Mouse (Mus musculus): ENCODE measurements around the gene Trim41. TPM values are rescaled to one million over a fixed set of nuclear protein-coding genes. Genes with fewer than 3 reads are reported as not detected.

Gene Trim41
- total and polyA plus RNA-seq, 2 experiments from 2014 or later = 5.5 to 43.3 TPM

- DNase-seq (ENCODE audit: low spot score) (no peak), ATAC-seq (no peak)
- Histone ChIP-seq H3K27ac (no peak overlapping the region), H3K4me1 (ENCODE audit: insufficient read depth, low read length) (peaks cover 12% of the 10 kb centered on the region; the same call in 1 of the 2 replicates), H3K4me2 (ENCODE audit: low read depth, low read length) (no peak overlapping the region), H3K36me3 (ENCODE audit: insufficient read depth, low read length) (peaks cover 60% of the 10 kb centered on the region), H3K27me3 (ENCODE audit: insufficient read depth, low read length) (no peaks in the 10 kb centered on the region), H3K9me3 (ENCODE audit: low read length) (no peaks in the 10 kb centered on the region), H3K4me3 (ENCODE audit: low read length) (no peak overlapping the region), H3K9ac (replicated peaks; ENCODE audit: low read length) (no peak overlapping the region)
- WGBS = 95% methylated on average over 2 of the region's 2 CpGs
- no peak for TF ChIP-seq CTCF (IDR thresholded peaks at IDR 0.05; ENCODE audit: low read depth)
Observed at GRCm38 (mm10) chr11:48803988-48804387, 13.2 kb downstream of the Trim41 start.

DNA sequence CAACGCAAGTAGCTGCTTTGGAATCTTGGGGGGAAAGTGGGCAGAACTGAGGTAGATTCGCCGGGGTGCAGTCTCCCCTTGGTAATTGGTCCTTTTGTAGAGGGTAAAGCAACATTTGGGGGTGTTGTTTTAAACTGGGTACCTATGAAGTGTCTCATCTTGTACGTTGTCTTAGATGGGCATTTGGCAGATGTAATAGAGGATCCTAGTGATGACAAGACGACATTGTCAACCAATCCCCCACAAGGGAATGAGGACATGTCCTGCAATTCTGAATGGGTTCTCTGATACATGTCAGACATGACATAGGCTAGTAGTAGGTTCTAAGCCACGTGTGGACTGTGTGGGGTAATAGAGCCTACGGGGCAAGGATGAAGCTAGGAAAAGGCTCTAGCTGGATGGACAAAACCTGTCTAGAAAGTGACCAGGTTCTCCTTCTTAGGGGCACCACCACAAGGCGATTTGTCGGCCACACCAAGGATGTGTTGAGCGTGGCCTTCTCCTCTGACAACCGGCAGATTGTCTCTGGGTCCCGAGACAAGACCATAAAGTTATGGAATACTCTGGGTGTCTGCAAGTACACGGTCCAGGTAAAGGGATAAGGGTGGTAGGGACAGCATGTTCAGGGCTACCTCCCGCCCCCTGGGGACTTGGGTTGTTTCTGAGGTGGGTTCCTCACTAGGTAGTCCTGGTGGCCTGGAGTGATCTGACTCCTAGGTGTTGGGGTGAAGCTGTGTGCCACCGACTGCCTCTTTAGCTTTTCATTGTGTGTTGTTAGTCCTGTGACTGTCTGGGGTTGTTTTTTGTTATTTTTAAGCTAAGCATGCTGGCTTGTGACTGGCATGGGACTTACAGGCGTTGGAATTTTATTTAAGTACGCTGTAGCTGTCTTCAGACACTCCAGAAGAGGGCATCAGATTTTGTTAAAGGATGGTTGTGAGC, 15.1 kb downstream of the Trim41 start:
- Histone ChIP-seq H3K4me3 (ENCODE audit: low read length) (peak overlapping the region; percentile 86), H3K27me3 (ENCODE audit: insufficient read depth, low read length) (no peaks in the 10 kb centered on the region), H3K36me3 (ENCODE audit: insufficient read depth, low read length) (peaks cover 42% of the 10 kb centered on the region), H3K9ac (replicated peaks; ENCODE audit: low read length) (peak overlapping the region; percentile 78), H3K9me3 (ENCODE audit: low read length) (no peaks in the 10 kb centered on the region), H3K4me1 (ENCODE audit: insufficient read depth, low read length) (peaks cover 12% of the 10 kb centered on the region), H3K27ac (no peak overlapping the region), H3K4me2 (ENCODE audit: low read depth, low read length) (peak overlapping the region; percentile 93)
- TF ChIP-seq CTCF (IDR thresholded peaks at IDR 0.05; ENCODE audit: low read depth) = no peak
- no peak for DNase-seq (ENCODE audit: low spot score)
- 78% methylated on average over 17 of the region's 17 CpGs for WGBS
- ATAC-seq = no peak

DNA sequence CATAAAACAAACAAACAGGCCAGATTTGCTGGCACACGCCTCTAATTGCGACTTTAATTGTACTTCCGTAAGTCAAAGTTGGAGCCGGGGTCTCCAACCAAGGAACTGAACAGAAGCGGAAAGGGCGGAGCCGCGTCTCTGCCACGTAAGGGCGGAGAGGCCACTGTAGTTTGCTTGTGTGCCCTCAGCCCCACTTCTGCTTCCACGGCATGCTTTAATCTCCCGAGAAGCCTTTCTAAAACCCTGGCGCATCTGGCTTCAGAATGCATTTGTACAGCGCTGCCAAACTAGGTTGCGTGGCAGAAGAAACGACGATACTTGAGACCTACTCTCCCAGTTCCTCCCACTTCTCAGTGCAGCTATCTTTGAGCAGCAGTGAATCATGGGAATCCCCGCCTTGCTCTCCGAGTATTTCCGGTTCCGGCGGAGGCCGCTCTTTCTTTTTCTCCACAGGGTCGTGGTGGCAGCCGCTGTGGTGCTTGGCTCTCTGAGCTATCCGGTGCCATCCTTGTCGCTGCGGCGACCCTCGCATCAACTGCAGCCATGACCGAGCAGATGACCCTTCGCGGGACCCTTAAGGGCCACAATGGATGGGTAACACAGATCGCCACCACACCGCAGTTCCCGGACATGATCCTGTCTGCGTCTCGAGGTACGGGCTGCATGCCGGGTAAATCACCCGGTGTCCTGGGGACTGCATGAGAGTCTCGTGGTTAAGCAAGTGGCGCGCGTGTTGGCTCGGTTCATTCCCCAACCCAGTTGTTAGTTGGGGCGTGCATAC, 17.0 kb downstream of the Trim41 start, which contains the start of gene Rack1:
TSS of gene Rack1 (plus strand) at position 412 of the 781 bp plus-strand sequence.
- Histone ChIP-seq H3K4me2 (ENCODE audit: low read depth, low read length) (peak within 1 kb of the TSS; percentile 93), H3K27me3 (ENCODE audit: insufficient read depth, low read length) (no peaks in the 10 kb centered on the region), H3K9me3 (ENCODE audit: low read length) (no peaks in the 10 kb centered on the region), H3K27ac (peak within 1 kb of the TSS; percentile 88), H3K36me3 (ENCODE audit: insufficient read depth, low read length) (peaks cover 26% of the 10 kb centered on the region), H3K9ac (replicated peaks; ENCODE audit: low read length) (peak within 1 kb of the TSS; percentile 78), H3K4me1 (ENCODE audit: insufficient read depth, low read length) (peaks cover 12% of the 10 kb centered on the region), H3K4me3 (ENCODE audit: low read length) (peak within 1 kb of the TSS; percentile 86)
- peak; percentile 95 for DNase-seq (ENCODE audit: low spot score)
- ATAC-seq = peak; percentile 97
- under 1% methylated on average over 47 of the region's 47 CpGs for WGBS
- no peak for TF ChIP-seq CTCF (IDR thresholded peaks at IDR 0.05; ENCODE audit: low read depth)

DNA sequence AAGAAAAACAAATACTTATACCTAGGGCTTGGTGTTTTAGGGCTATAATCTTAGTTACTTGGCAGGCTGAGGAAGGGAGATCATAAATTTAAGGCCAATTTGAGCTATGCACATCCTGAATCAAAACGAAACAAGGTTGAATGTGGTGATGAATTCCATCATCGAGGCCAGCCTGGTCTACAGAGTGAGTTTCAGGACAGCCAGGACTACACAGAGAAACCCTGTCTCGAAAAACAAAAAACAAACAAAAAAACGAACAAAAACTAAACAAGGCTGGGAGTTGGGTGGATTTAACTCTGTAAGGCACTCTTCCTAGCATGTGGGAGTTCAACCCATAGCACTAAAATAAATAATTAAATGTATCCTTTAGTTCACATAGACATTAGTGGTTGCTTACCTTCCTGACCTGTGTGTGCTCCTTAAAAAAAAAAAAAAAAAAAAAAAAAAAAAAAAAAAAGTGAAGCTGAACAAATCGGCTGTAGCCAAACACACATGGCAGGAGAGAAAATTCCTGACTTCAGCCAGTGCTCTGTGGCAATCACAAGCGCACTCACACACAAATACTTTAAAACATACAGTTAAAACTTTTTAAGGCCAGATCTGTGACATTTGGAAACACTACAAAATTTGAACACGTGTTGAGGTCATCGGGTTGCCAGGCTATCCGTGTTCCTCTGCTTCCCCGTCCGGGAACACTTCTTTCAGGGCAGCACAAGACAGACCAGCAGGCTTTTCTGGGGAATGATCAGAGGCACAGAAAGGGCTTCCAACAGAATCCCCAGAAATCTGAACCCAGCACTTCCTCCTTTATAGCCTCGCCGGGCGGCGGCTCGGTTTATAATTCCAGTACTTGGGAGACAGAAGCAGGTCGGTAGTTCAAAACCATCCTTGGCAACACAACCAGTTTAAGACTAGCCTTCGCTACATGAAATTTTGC, 17.9 kb downstream of the Trim41 start:
- H3K9me3 ChIP-seq (ENCODE audit: low read length) = no peaks in the 10 kb centered on the region
- peak overlapping the region; percentile 88 for H3K27ac ChIP-seq
- H3K36me3 ChIP-seq (ENCODE audit: insufficient read depth, low read length) = peaks cover 17% of the 10 kb centered on the region
- DNase-seq (ENCODE audit: low spot score) = no peak
- no peaks in the 10 kb centered on the region for H3K27me3 ChIP-seq (ENCODE audit: insufficient read depth, low read length)
- peak overlapping the region; percentile 86 for H3K4me3 ChIP-seq (ENCODE audit: low read length)
- 9% methylated on average over 18 of the region's 18 CpGs for WGBS
- peak; percentile 4; the same call in 1 of the 2 replicates for ATAC-seq
- peaks cover 12% of the 10 kb centered on the region for H3K4me1 ChIP-seq (ENCODE audit: insufficient read depth, low read length)
- peak overlapping the region; percentile 93 for H3K4me2 ChIP-seq (ENCODE audit: low read depth, low read length)
- TF ChIP-seq CTCF (IDR thresholded peaks at IDR 0.05; ENCODE audit: low read depth) = no peak
- peak overlapping the region; percentile 78 for H3K9ac ChIP-seq (replicated peaks; ENCODE audit: low read length)

DNA sequence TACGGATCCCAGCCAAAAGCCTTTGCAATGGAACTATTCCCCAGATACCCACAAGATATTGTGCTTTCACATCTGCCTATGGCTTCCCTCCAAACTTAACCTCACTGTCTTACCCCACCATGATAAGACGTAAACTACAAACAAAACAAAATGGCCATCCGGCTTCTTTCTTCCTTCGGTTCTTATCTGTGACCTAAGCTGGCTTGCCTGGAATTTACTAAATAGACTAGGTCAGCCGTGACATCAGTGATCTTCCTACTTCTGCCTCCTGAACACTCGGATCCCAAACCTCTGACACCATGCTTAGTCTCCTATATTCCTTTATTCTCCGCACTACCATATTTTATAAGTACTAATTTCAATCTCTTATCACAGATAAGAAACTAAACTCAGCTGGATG, 18.8 kb downstream of the Trim41 start:
- Histone ChIP-seq H3K9ac (replicated peaks; ENCODE audit: low read length) (no peak overlapping the region), H3K27me3 (ENCODE audit: insufficient read depth, low read length) (no peaks in the 10 kb centered on the region), H3K4me1 (ENCODE audit: insufficient read depth, low read length) (peaks cover 12% of the 10 kb centered on the region), H3K4me3 (ENCODE audit: low read length) (no peak overlapping the region), H3K27ac (no peak overlapping the region), H3K9me3 (ENCODE audit: low read length) (no peaks in the 10 kb centered on the region), H3K4me2 (ENCODE audit: low read depth, low read length) (0 out of 2 replicates have a peak overlapping the region, but pooled peaks have one; percentile 93), H3K36me3 (ENCODE audit: insufficient read depth, low read length) (peaks cover 8% of the 10 kb centered on the region; the same call in 1 of the 2 replicates)
- no peak for DNase-seq (ENCODE audit: low spot score)
- ATAC-seq = no peak
- TF ChIP-seq CTCF (IDR thresholded peaks at IDR 0.05; ENCODE audit: low read depth) = no peak
- WGBS = 80% methylated on average over 7 of the region's 7 CpGs

GRCm38 (mm10) chr11:48797287-48797686, 19.9 kb downstream of the Trim41 start:
- Histone ChIP-seq H3K4me3 (ENCODE audit: low read length) (no peak overlapping the region), H3K9ac (replicated peaks; ENCODE audit: low read length) (no peak overlapping the region), H3K9me3 (ENCODE audit: low read length) (no peaks in the 10 kb centered on the region), H3K27ac (no peak overlapping the region), H3K27me3 (ENCODE audit: insufficient read depth, low read length) (no peaks in the 10 kb centered on the region), H3K36me3 (ENCODE audit: insufficient read depth, low read length) (peaks cover 4% of the 10 kb centered on the region; the same call in 1 of the 2 replicates), H3K4me2 (ENCODE audit: low read depth, low read length) (no peak overlapping the region), H3K4me1 (ENCODE audit: insufficient read depth, low read length) (peaks cover 11% of the 10 kb centered on the region)
- ATAC-seq (no peak), DNase-seq (ENCODE audit: low spot score) (no peak)
- 90% methylated on average over 5 of the region's 5 CpGs for WGBS
- TF ChIP-seq CTCF (IDR thresholded peaks at IDR 0.05; ENCODE audit: low read depth) = no peak

Measured in hindbrain, postnatal 0 days (tissue).